9 mouse cellular contexts compared by ENCODE assay signal in the genomic region with DNA sequence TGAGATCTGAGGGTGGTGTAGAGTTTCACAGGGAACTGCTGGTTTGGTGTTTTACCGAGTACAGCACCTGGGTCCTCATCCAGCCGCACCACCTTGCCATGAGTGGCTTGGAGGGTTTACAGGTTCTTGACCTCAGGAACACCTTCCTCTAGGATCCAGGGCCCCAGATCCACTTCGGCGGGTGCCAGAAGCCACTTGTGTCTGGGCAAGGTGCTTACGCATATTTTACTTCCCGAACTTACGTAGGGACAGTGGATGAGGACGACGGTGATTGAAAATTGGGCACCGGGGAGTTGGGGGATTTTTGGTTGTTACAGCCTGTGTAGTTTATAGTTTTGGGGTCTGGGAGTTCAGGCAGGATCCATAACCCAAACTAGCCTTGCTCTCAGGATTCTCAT. TPM values are rescaled to one million over a fixed set of nuclear protein-coding genes. Genes with fewer than 3 reads are reported as not detected.
DNase-seq lines count a peak whose midpoint lies in the region; ATAC-seq and TF ChIP-seq lines count a peak whose summit lies in the region.
"Had no signal": no experiment of that assay in that cellular context is flagged by ENCODE, and none has a peak within 500 bp of the region (broad histone marks: within the 10 kb centered on the region; RNA-seq: fewer than 3 reads in every experiment).

No protein-coding gene starts in this region.

- 52% methylated on average over 10 of the region's 10 CpGs for WGBS in hindbrain, embryonic 10.5 days
- WGBS in lung, embryonic 14.5 days, result 36% methylated on average over 10 of the region's 10 CpGs

- peak overlapping the region; percentile 57 for H3K9ac ChIP-seq in lung, embryonic 14.5 days

- TF ChIP-seq CTCF in C2C12 (IDR thresholded peaks at IDR 0.05; ENCODE audit: control insufficient read depth, insufficient read depth, insufficient read length), result no peak
- TF ChIP-seq CTCF in lung, embryonic 14.5 days (IDR thresholded peaks at IDR 0.05; ENCODE audit: low read depth), result no peak

- peaks cover 32% of the 10 kb centered on the region for H3K27me3 ChIP-seq in erythroblast, embryonic 14.5 days (ENCODE audit: control insufficient read depth)
- H3K27me3 ChIP-seq in C2C12 (ENCODE audit: control insufficient read depth, insufficient read depth, insufficient read length), result no peaks in the 10 kb centered on the region
- H3K27me3 ChIP-seq in hindbrain, embryonic 10.5 days (ENCODE audit: insufficient read depth, poor library complexity, severe bottlenecking), result peaks cover 32% of the 10 kb centered on the region
- no peaks in the 10 kb centered on the region for H3K27me3 ChIP-seq in lung, embryonic 14.5 days (ENCODE audit: insufficient read depth, low read length)

- H3K36me3 ChIP-seq in erythroblast, embryonic 14.5 days (ENCODE audit: control insufficient read depth), result no peaks in the 10 kb centered on the region
- H3K36me3 ChIP-seq in C2C12 (ENCODE audit: control insufficient read depth, insufficient read depth), result peaks cover 8% of the 10 kb centered on the region
- H3K36me3 ChIP-seq in hindbrain, embryonic 10.5 days, result no peaks in the 10 kb centered on the region
- H3K36me3 ChIP-seq in lung, embryonic 14.5 days (ENCODE audit: insufficient read depth), result no peaks in the 10 kb centered on the region

- DNase-seq in hindbrain, embryonic 10.5 days (ENCODE audit: low spot score), result no peak
- no peak for DNase-seq in lung, embryonic 14.5 days
- no peak for DNase-seq in frontal cortex, postnatal 36 days (ENCODE audit: low spot score in 2 of 2)
- DNase-seq in layer of hippocampus, postnatal 36 days, result no peak
- DNase-seq in adrenal gland, postnatal 10 days, result no peak
- DNase-seq: cerebellum, adult 11-12 months had no signal

- H3K27ac ChIP-seq in hindbrain, embryonic 10.5 days, result 0 out of 2 replicates have a peak overlapping the region, but pooled peaks have one; percentile 45
- H3K27ac ChIP-seq in lung, embryonic 14.5 days (ENCODE audit: low read depth), result peak overlapping the region; percentile 94

- peaks cover 89% of the 10 kb centered on the region for H3K79me2 ChIP-seq in C2C12 (ENCODE audit: control insufficient read depth, insufficient read depth)

- peaks cover 17% of the 10 kb centered on the region for H3K4me1 ChIP-seq in erythroblast, embryonic 14.5 days (ENCODE audit: control insufficient read depth)
- peaks cover 53% of the 10 kb centered on the region for H3K4me1 ChIP-seq in hindbrain, embryonic 10.5 days (replicated peaks)
- peaks cover 21% of the 10 kb centered on the region for H3K4me1 ChIP-seq in lung, embryonic 14.5 days (ENCODE audit: insufficient read depth)

- peak overlapping the region; percentile 57 for H3K4me3 ChIP-seq in erythroblast, embryonic 14.5 days (replicated peaks)
- H3K4me3 ChIP-seq in C2C12 (ENCODE audit: insufficient read depth, poor library complexity, severe bottlenecking), result peak overlapping the region; percentile 84
- peak overlapping the region; percentile 69 for H3K4me3 ChIP-seq in hindbrain, embryonic 10.5 days
- peak overlapping the region; percentile 54 for H3K4me3 ChIP-seq in lung, embryonic 14.5 days (ENCODE audit: low read depth, low read length)

- H3ac ChIP-seq in C2C12 (ENCODE audit: control insufficient read depth, insufficient read length, low read depth), result peak overlapping the region; percentile 57

- no peaks in the 10 kb centered on the region for H3K9me3 ChIP-seq in erythroblast, embryonic 14.5 days (ENCODE audit: control insufficient read depth, low read length)
- H3K9me3 ChIP-seq in hindbrain, embryonic 10.5 days, result no peaks in the 10 kb centered on the region
- no peaks in the 10 kb centered on the region for H3K9me3 ChIP-seq in lung, embryonic 14.5 days (ENCODE audit: low read depth, low read length)

- H3K4me2 ChIP-seq in lung, embryonic 14.5 days, result peak overlapping the region; percentile 93

- peaks cover 76% of the 10 kb centered on the region for H3K79me3 ChIP-seq in C2C12 (ENCODE audit: low read depth)

- no peak for ATAC-seq in erythroblast, adult 5-6 weeks (replicated peaks; ENCODE audit: low FRiP score, poor library complexity, severe bottlenecking)
- ATAC-seq in lung, embryonic 14.5 days (ENCODE audit: insufficient read depth), result peak; percentile 18; the same call in 1 of the 2 replicates

TF ChIP-seq in C2C12, 6 proteins besides CTCF, POLR2A, EP300 and RAD21:
- TF ChIP-seq FOSL1 (IDR thresholded peaks at IDR 0.05; ENCODE audit: insufficient read depth, low read length, poor library complexity, severe bottlenecking) (no peak), MAX (IDR thresholded peaks at IDR 0.05) (no peak), USF1 (IDR thresholded peaks at IDR 0.05; ENCODE audit: low read depth) (no peak), CEBPB (IDR thresholded peaks at IDR 0.05; ENCODE audit: low read depth) (no peak), MYOD1 (IDR thresholded peaks at IDR 0.05; ENCODE audit: control insufficient read depth, insufficient read length, low read depth) (no peak), MYOG (IDR thresholded peaks at IDR 0.05; ENCODE audit: control insufficient read depth, extremely low read depth, insufficient read length) (no peak)

RNA-seq across cellular contexts. Expression of a gene that starts 55.5 kb away (rescaled TPM):
- 0.03 TPM in 2 replicates for polyA plus RNA-seq in erythroblast, embryonic 14.5 days (2012)
- 16.9 and 26.1 TPM in 2 replicates for total RNA-seq in erythroblast, adult 5-6 weeks (2015; ENCODE audit: low replicate concordance)
- total RNA-seq in erythroblast, adult 5-6 weeks (2017; ENCODE audit: low replicate concordance), result 28.5 and 33.3 TPM in 2 replicates
- polyA plus RNA-seq in C2C12 (2012; fragmentation: generic; extraction: Trizol), result 74.1 TPM
- 18.3 and 21.9 TPM in 2 replicates for polyA plus RNA-seq in hindbrain, embryonic 10.5 days (2016; fragmentation: Nextera tagmentation; extraction: Ambion mirVana)
- polyA plus RNA-seq in lung, embryonic 14.5 days (2014; fragmentation: Nextera tagmentation; extraction: Ambion mirVana), result 47.1 and 49.4 TPM in 2 replicates
- 10 to 100 TPM; 75.3 to 80.9 TPM for total RNA-seq in layer of hippocampus, postnatal 36 days (2021)
- total RNA-seq in adrenal gland, postnatal 10 days (2021), result 10 to 100 TPM; 42.7 to 57.2 TPM

Comparison
In these comparisons a context has a peak if more than half of its experiments do, and no peak if none do; other contexts are left out.
1. RNA of a gene that starts 55.5 kb away (polyA plus RNA-seq): 74.1 TPM in C2C12 (single experiment), 47.1 to 49.4 TPM in lung, embryonic 14.5 days and 18.3 to 21.9 TPM in hindbrain, embryonic 10.5 days; 0.03 TPM in erythroblast, embryonic 14.5 days; every median in the first group is over 10 times any median in the second.
2. Peak in every context shown above with its lines, with median percentiles within 50 percentile points of each other: H3K4me3 ChIP-seq.